Mouse (Mus musculus) forebrain, postnatal 0 days (tissue): ENCODE data around the gene Gprc5c. TPM values are rescaled to one million over a fixed set of nuclear protein-coding genes. Genes with fewer than 3 reads are reported as not detected.

Source experiments
- ATAC-seq: fragments of 200-750 bp; cut with Nextera tagmentation; 2 replicates; pipeline ENCODE4 v1.8.0; 2017; ENCODE audit warnings: mild to moderate bottlenecking, moderate library complexity
- DNase-seq: peaks from one replicate; pipeline ENCODE4 v3.0.0-alpha.2; 2015
- H3K27ac ChIP-seq: fragments of 300-500 bp; sonication (generic); 2 replicates; pipeline ENCODE4 v1.5.1; 2014; ENCODE audit warnings: low read depth, mild to moderate bottlenecking, antibody characterized with exemption, low read length, moderate library complexity, mixed read lengths
- H3K27me3 ChIP-seq: fragments of 300-500 bp; sonication (generic); 2 replicates; pipeline ENCODE4 v1.6.1; 2014; ENCODE audit warnings: mild to moderate bottlenecking, low read length, mixed read lengths; ENCODE audit not compliant: insufficient read depth
- H3K36me3 ChIP-seq: fragments of 300-500 bp; sonication (generic); 2 replicates; pipeline ENCODE4 v1.6.1; 2014; ENCODE audit warnings: mild to moderate bottlenecking, moderate library complexity; ENCODE audit not compliant: insufficient read depth
- H3K4me1 ChIP-seq: fragments of 300-500 bp; sonication (generic); 2 replicates; pipeline ENCODE4 v1.6.1; 2014; ENCODE audit warnings: antibody characterized with exemption; ENCODE audit not compliant: insufficient read depth
- H3K4me2 ChIP-seq: fragments of 300-500 bp; sonication (generic); 2 replicates; pipeline ENCODE4 v1.6.1; 2014; ENCODE audit warnings: low read depth, mild to moderate bottlenecking, moderate library complexity
- H3K4me3 ChIP-seq: fragments of 300-500 bp; sonication (generic); 2 replicates; pipeline ENCODE4 v1.5.1; 2014; ENCODE audit warnings: low read depth, low read length, mixed read lengths
- H3K9ac ChIP-seq: fragments of 300-500 bp; sonication (generic); 2 replicates; pipeline ENCODE4 v1.6.1; 2014; ENCODE audit warnings: mild to moderate bottlenecking
- H3K9me3 ChIP-seq: fragments of 300-500 bp; sonication (generic); 2 replicates; pipeline ENCODE4 v1.6.1; 2016; ENCODE audit warnings: low read length
- CTCF ChIP-seq: sonication (generic); IDR thresholded peaks from 2 replicates; pipeline ENCODE4 v1.5.1; 2016; ENCODE audit warnings: antibody characterized with exemption, control low read depth, low read depth
- WGBS: fragments of 180-500 bp; shearing (Covaris S2); extraction: QIAGEN DNeasy Blood & Tissue Kit; methylation state at CpG from one replicate; pipeline ENCODE4 v1.1.7; 2014; 5-methylcytosine and 5-hydroxymethylcytosine counted together
- polyA plus RNA-seq: library from polyadenylated mRNA; unstranded; fragments of >200 nt; fragmentation: Nextera tagmentation; extraction: Ambion mirVana; gene quantifications from 2 replicates; pipeline ENCODE4 v1.2.1, GENCODE M21; 2015
- total RNA-seq: library from RNA; depleted of rRNA; stranded (reverse); fragments of >200 nt; gene quantifications from 2 replicates; pipeline ENCODE4 v1.2.3, GENCODE M21; 2014

Gprc5c gene
- total and polyA plus RNA-seq, 2 experiments from 2014 or later, result 5.8 to 7.9 TPM

- DNase-seq, result no peak
Measured at GRCm38 (mm10) chr11:114861057-114861456, 10.1 kb downstream of the Gprc5c start.

GRCm38 (mm10) chr11:114862687-114863086 is 11.7 kb downstream of the Gprc5c start:
- H3K36me3 ChIP-seq, result no peaks in the 10 kb centered on the region
- ATAC-seq (no peak), DNase-seq (no peak)
- no peak overlapping the region for H3K27ac ChIP-seq
- no peaks in the 10 kb centered on the region for H3K4me1 ChIP-seq
- no peak overlapping the region for H3K9ac ChIP-seq
- no peak for TF ChIP-seq CTCF
- no peaks in the 10 kb centered on the region for H3K27me3 ChIP-seq
- H3K9me3 ChIP-seq, result no peaks in the 10 kb centered on the region
- H3K4me3 ChIP-seq, result no peak overlapping the region
- WGBS, result 80% methylated on average over 3 of the region's 3 CpGs
- no peak overlapping the region for H3K4me2 ChIP-seq

More at GRCm38 (mm10) chr11:114861057-114861456, 10.1 kb downstream of the Gprc5c start:
- Histone ChIP-seq H3K36me3 (no peaks in the 10 kb centered on the region), H3K4me3 (no peak overlapping the region), H3K4me1 (no peaks in the 10 kb centered on the region), H3K9me3 (no peaks in the 10 kb centered on the region), H3K27me3 (no peaks in the 10 kb centered on the region), H3K4me2 (no peak overlapping the region), H3K9ac (no peak overlapping the region), H3K27ac (no peak overlapping the region)
- 71% methylated on average over 2 of the region's 2 CpGs for WGBS
- no peak for ATAC-seq
- TF ChIP-seq CTCF, result no peak

- Histone ChIP-seq H3K27me3 (no peaks in the 10 kb centered on the region), H3K4me3 (no peak overlapping the region), H3K4me1 (no peaks in the 10 kb centered on the region), H3K27ac (no peak overlapping the region), H3K9ac (no peak overlapping the region), H3K9me3 (no peaks in the 10 kb centered on the region), H3K4me2 (no peak overlapping the region), H3K36me3 (no peaks in the 10 kb centered on the region)
- no peak for TF ChIP-seq CTCF
- ATAC-seq (no peak), DNase-seq (no peak)
- WGBS, result 92% methylated on average over 21 of the region's 21 CpGs
Measured at GRCm38 (mm10) chr11:114863918-114864420, 13.0 kb downstream of the Gprc5c start.

- ATAC-seq, result no peak
- Histone ChIP-seq H3K36me3 (no peaks in the 10 kb centered on the region), H3K4me3 (no peak overlapping the region), H3K9ac (no peak overlapping the region), H3K27ac (no peak overlapping the region), H3K27me3 (no peaks in the 10 kb centered on the region), H3K4me1 (no peaks in the 10 kb centered on the region), H3K4me2 (no peak overlapping the region), H3K9me3 (no peaks in the 10 kb centered on the region)
- WGBS, result 66% methylated on average over 5 of the region's 5 CpGs
- no peak for TF ChIP-seq CTCF
- no peak for DNase-seq
Measured at GRCm38 (mm10) chr11:114865999-114866398, 15.0 kb downstream of the Gprc5c start.

- ATAC-seq (no peak), DNase-seq (no peak)
- no peaks in the 10 kb centered on the region for H3K36me3 ChIP-seq
- H3K9ac ChIP-seq, result no peak overlapping the region
- H3K27me3 ChIP-seq, result no peaks in the 10 kb centered on the region
- no peak for TF ChIP-seq CTCF
- 65% methylated on average over 10 of the region's 10 CpGs for WGBS
- H3K4me2 ChIP-seq, result no peak overlapping the region
- no peak overlapping the region for H3K27ac ChIP-seq
- H3K4me3 ChIP-seq, result no peak overlapping the region
- H3K4me1 ChIP-seq, result no peaks in the 10 kb centered on the region
- no peaks in the 10 kb centered on the region for H3K9me3 ChIP-seq
Measured at GRCm38 (mm10) chr11:114866486-114867360, 15.8 kb downstream of the Gprc5c start.

GRCm38 (mm10) chr11:114867361-114868235 is 16.6 kb downstream of the Gprc5c start:
- no peak overlapping the region for H3K9ac ChIP-seq
- no peaks in the 10 kb centered on the region for H3K9me3 ChIP-seq
- no peaks in the 10 kb centered on the region for H3K36me3 ChIP-seq
- no peak overlapping the region for H3K4me2 ChIP-seq
- WGBS, result 78% methylated on average over 11 of the region's 11 CpGs
- no peaks in the 10 kb centered on the region for H3K27me3 ChIP-seq
- H3K27ac ChIP-seq, result no peak overlapping the region
- H3K4me1 ChIP-seq, result no peaks in the 10 kb centered on the region
- H3K4me3 ChIP-seq, result no peak overlapping the region
- no peak for ATAC-seq
- TF ChIP-seq CTCF, result no peak
- DNase-seq, result no peak
